Mouse (Mus musculus) stomach, embryonic 15.5 days (tissue): ENCODE results near the gene Lef1. TPM values are rescaled to one million over a fixed set of nuclear protein-coding genes. Genes with fewer than 3 reads are reported as not detected.

Source experiments
- ATAC-seq: fragments of 200-750 bp; cut with Nextera tagmentation; 2 replicates; pipeline ENCODE4 v1.8.0; 2017; ENCODE audit warnings: low read depth, moderate number of reproducible peaks, moderate TSS enrichment; ENCODE audit not compliant: insufficient read depth, low FRiP score
- H3K27ac ChIP-seq: fragments of 300-500 bp; sonication (generic); 2 replicates; pipeline ENCODE4 v1.5.1; 2015; ENCODE audit warnings: mild to moderate bottlenecking, inconsistent platforms
- H3K27me3 ChIP-seq: fragments of 300-500 bp; sonication (generic); replicated peaks from 2 replicates; pipeline ENCODE4 v1.6.1; 2015; ENCODE audit warnings: inconsistent platforms
- H3K36me3 ChIP-seq: fragments of 300-500 bp; sonication (generic); 2 replicates; pipeline ENCODE4 v1.6.1; 2015; ENCODE audit warnings: inconsistent platforms
- H3K4me1 ChIP-seq: fragments of 300-500 bp; sonication (generic); 2 replicates; pipeline ENCODE4 v1.6.1; 2015; ENCODE audit warnings: inconsistent platforms
- H3K4me2 ChIP-seq: fragments of 300-500 bp; sonication (generic); 2 replicates; pipeline ENCODE4 v1.6.1; 2015; ENCODE audit warnings: mild to moderate bottlenecking, inconsistent platforms
- H3K4me3 ChIP-seq: fragments of 300-500 bp; sonication (generic); replicated peaks from 2 replicates; pipeline ENCODE4 v1.5.1; 2015; ENCODE audit warnings: inconsistent platforms
- H3K9ac ChIP-seq: fragments of 300-500 bp; sonication (generic); 2 replicates; pipeline ENCODE4 v1.6.1; 2015; ENCODE audit warnings: inconsistent platforms
- H3K9me3 ChIP-seq: fragments of 300-500 bp; sonication (generic); 2 replicates; pipeline ENCODE4 v1.6.1; 2016; ENCODE audit warnings: inconsistent platforms
- WGBS: fragments of 180-500 bp; shearing (Covaris S2); methylation state at CpG from one replicate; pipeline ENCODE4 v1.1.7; 2015; 5-methylcytosine and 5-hydroxymethylcytosine counted together
- polyA plus RNA-seq: library from polyadenylated mRNA; unstranded; fragments of >200 nt; fragmentation: Nextera tagmentation; extraction: Ambion mirVana; gene quantifications from 2 replicates; pipeline ENCODE4 v1.2.1, GENCODE M21; 2015

Lef1 gene
- polyA plus RNA-seq, 1 experiment from 2014 or later, result 0.95 TPM

GRCm38 (mm10) chr3:131126438-131126837 lies 16.2 kb downstream of the Lef1 start:
- no peak for ATAC-seq
- no peaks in the 10 kb centered on the region for H3K36me3 ChIP-seq
- H3K4me3 ChIP-seq, result no peak overlapping the region
- no peaks in the 10 kb centered on the region for H3K4me1 ChIP-seq
- H3K9me3 ChIP-seq, result no peaks in the 10 kb centered on the region
- H3K27me3 ChIP-seq, result no peaks in the 10 kb centered on the region
- no peak overlapping the region for H3K27ac ChIP-seq
- no peak overlapping the region for H3K4me2 ChIP-seq
- H3K9ac ChIP-seq, result no peak overlapping the region
- WGBS, result 90% methylated on average over 4 of the region's 4 CpGs

- Histone ChIP-seq H3K36me3 (no peaks in the 10 kb centered on the region), H3K27me3 (no peaks in the 10 kb centered on the region), H3K9me3 (no peaks in the 10 kb centered on the region)
These were observed 23.7 kb downstream of the Lef1 start for GRCm38 (mm10) chr3:131134003-131134402.

GRCm38 (mm10) chr3:131135434-131135833 lies 25.2 kb downstream of the Lef1 start:
- H3K27me3 ChIP-seq, result no peaks in the 10 kb centered on the region
- no peak for ATAC-seq
- WGBS, result 81% methylated on average over 9 of the region's 9 CpGs

More at GRCm38 (mm10) chr3:131134003-131134402, 23.7 kb downstream of the Lef1 start:
- ATAC-seq, result no peak
- 61% methylated on average over 9 of the region's 9 CpGs for WGBS
- H3K9ac ChIP-seq, result no peak overlapping the region
- H3K4me1 ChIP-seq, result 0 out of 2 replicates have a peak, but pooled peaks cover 3% of the 10 kb centered on the region
- H3K27ac ChIP-seq, result no peak overlapping the region
- H3K4me2 ChIP-seq, result no peak overlapping the region
- H3K4me3 ChIP-seq, result no peak overlapping the region

GRCm38 (mm10) chr3:131136455-131136854 lies 26.2 kb downstream of the Lef1 start:
- ATAC-seq, result no peak
- no peak overlapping the region for H3K4me2 ChIP-seq
- H3K27me3 ChIP-seq, result no peaks in the 10 kb centered on the region
- 0 out of 2 replicates have a peak, but pooled peaks cover 3% of the 10 kb centered on the region for H3K4me1 ChIP-seq
- H3K27ac ChIP-seq, result no peak overlapping the region
- no peaks in the 10 kb centered on the region for H3K36me3 ChIP-seq
- 28% methylated on average over 8 of the region's 8 CpGs for WGBS
- no peaks in the 10 kb centered on the region for H3K9me3 ChIP-seq
- H3K9ac ChIP-seq, result no peak overlapping the region
- no peak overlapping the region for H3K4me3 ChIP-seq

More at GRCm38 (mm10) chr3:131135434-131135833, 25.2 kb downstream of the Lef1 start:
- Histone ChIP-seq H3K36me3 (no peaks in the 10 kb centered on the region), H3K27ac (no peak overlapping the region), H3K4me2 (no peak overlapping the region), H3K4me3 (no peak overlapping the region), H3K9ac (no peak overlapping the region), H3K9me3 (no peaks in the 10 kb centered on the region), H3K4me1 (0 out of 2 replicates have a peak, but pooled peaks cover 3% of the 10 kb centered on the region)

GRCm38 (mm10) chr3:131137119-131137781 lies 27.0 kb downstream of the Lef1 start:
- no peak overlapping the region for H3K4me3 ChIP-seq
- no peak overlapping the region for H3K27ac ChIP-seq
- no peaks in the 10 kb centered on the region for H3K36me3 ChIP-seq
- WGBS, result 64% methylated on average over 18 of the region's 18 CpGs
- no peaks in the 10 kb centered on the region for H3K9me3 ChIP-seq
- no peak overlapping the region for H3K9ac ChIP-seq
- 0 out of 2 replicates have a peak, but pooled peaks cover 3% of the 10 kb centered on the region for H3K4me1 ChIP-seq
- H3K27me3 ChIP-seq, result no peaks in the 10 kb centered on the region
- ATAC-seq, result no peak
- H3K4me2 ChIP-seq, result no peak overlapping the region

GRCm38 (mm10) chr3:131138224-131138623 lies 28.0 kb downstream of the Lef1 start:
- 79% methylated on average over 9 of the region's 9 CpGs for WGBS
- ATAC-seq, result no peak
- H3K4me1 ChIP-seq, result 0 out of 2 replicates have a peak, but pooled peaks cover 3% of the 10 kb centered on the region

GRCm38 (mm10) chr3:131138797-131139196 lies 28.5 kb downstream of the Lef1 start:
- H3K9ac ChIP-seq, result no peak overlapping the region
- WGBS, result 70% methylated on average over 8 of the region's 8 CpGs
- no peak for ATAC-seq

More at GRCm38 (mm10) chr3:131138224-131138623, 28.0 kb downstream of the Lef1 start:
- H3K4me2 ChIP-seq, result no peak overlapping the region
- no peaks in the 10 kb centered on the region for H3K9me3 ChIP-seq
- no peaks in the 10 kb centered on the region for H3K36me3 ChIP-seq
- H3K27ac ChIP-seq, result no peak overlapping the region
- H3K4me3 ChIP-seq, result no peak overlapping the region
- H3K27me3 ChIP-seq, result 0 out of 2 replicates have a peak, but pooled peaks cover 2% of the 10 kb centered on the region
- H3K9ac ChIP-seq, result no peak overlapping the region

GRCm38 (mm10) chr3:131139345-131140090 lies 29.2 kb downstream of the Lef1 start:
- Histone ChIP-seq H3K4me3 (no peak overlapping the region), H3K9ac (no peak overlapping the region), H3K4me2 (no peak overlapping the region), H3K36me3 (no peaks in the 10 kb centered on the region), H3K27ac (no peak overlapping the region), H3K9me3 (no peaks in the 10 kb centered on the region), H3K27me3 (0 out of 2 replicates have a peak, but pooled peaks cover 2% of the 10 kb centered on the region), H3K4me1 (0 out of 2 replicates have a peak, but pooled peaks cover 3% of the 10 kb centered on the region)
- ATAC-seq, result no peak
- 57% methylated on average over 14 of the region's 14 CpGs for WGBS

More at GRCm38 (mm10) chr3:131138797-131139196, 28.5 kb downstream of the Lef1 start:
- Histone ChIP-seq H3K36me3 (no peaks in the 10 kb centered on the region), H3K27ac (no peak overlapping the region), H3K4me2 (no peak overlapping the region), H3K27me3 (0 out of 2 replicates have a peak, but pooled peaks cover 2% of the 10 kb centered on the region), H3K4me3 (no peak overlapping the region), H3K9me3 (no peaks in the 10 kb centered on the region), H3K4me1 (0 out of 2 replicates have a peak, but pooled peaks cover 3% of the 10 kb centered on the region)

- ATAC-seq, result no peak
- H3K9ac ChIP-seq, result no peak overlapping the region
- H3K4me2 ChIP-seq, result no peak overlapping the region
- no peaks in the 10 kb centered on the region for H3K9me3 ChIP-seq
- no peak overlapping the region for H3K4me3 ChIP-seq
- 0 out of 2 replicates have a peak, but pooled peaks cover 3% of the 10 kb centered on the region for H3K4me1 ChIP-seq
- no peaks in the 10 kb centered on the region for H3K36me3 ChIP-seq
- 0 out of 2 replicates have a peak, but pooled peaks cover 2% of the 10 kb centered on the region for H3K27me3 ChIP-seq
- H3K27ac ChIP-seq, result no peak overlapping the region
- WGBS, result 89% methylated on average over 7 of the region's 7 CpGs
These were observed 29.8 kb downstream of the Lef1 start for GRCm38 (mm10) chr3:131140091-131140462.

- H3K9ac ChIP-seq, result no peak overlapping the region
- 12% methylated on average over 4 of the region's 4 CpGs for WGBS
- H3K27me3 ChIP-seq, result 0 out of 2 replicates have a peak, but pooled peaks cover 2% of the 10 kb centered on the region
- 0 out of 2 replicates have a peak, but pooled peaks cover under 1% of the 10 kb centered on the region for H3K4me1 ChIP-seq
- H3K4me2 ChIP-seq, result no peak overlapping the region
- ATAC-seq, result no peak
- no peak overlapping the region for H3K4me3 ChIP-seq
- H3K27ac ChIP-seq, result no peak overlapping the region
- H3K36me3 ChIP-seq, result no peaks in the 10 kb centered on the region
- H3K9me3 ChIP-seq, result no peaks in the 10 kb centered on the region
These were observed 31.3 kb downstream of the Lef1 start for GRCm38 (mm10) chr3:131141546-131141945.

- no peak overlapping the region for H3K9ac ChIP-seq
- no peak overlapping the region for H3K4me2 ChIP-seq
- no peak overlapping the region for H3K4me3 ChIP-seq
- no peaks in the 10 kb centered on the region for H3K36me3 ChIP-seq
- H3K27ac ChIP-seq, result no peak overlapping the region
- H3K4me1 ChIP-seq, result no peaks in the 10 kb centered on the region
- ATAC-seq, result no peak
- H3K27me3 ChIP-seq, result 0 out of 2 replicates have a peak, but pooled peaks cover 2% of the 10 kb centered on the region
- H3K9me3 ChIP-seq, result no peaks in the 10 kb centered on the region
- 78% methylated on average over 2 of the region's 2 CpGs for whole genome bisulfite sequencing
These were observed 34.0 kb downstream of the Lef1 start for GRCm38 (mm10) chr3:131144250-131144649.

- Histone ChIP-seq H3K4me1 (no peaks in the 10 kb centered on the region), H3K9ac (no peak overlapping the region), H3K27ac (no peak overlapping the region), H3K27me3 (no peaks in the 10 kb centered on the region), H3K4me2 (no peak overlapping the region), H3K9me3 (no peaks in the 10 kb centered on the region), H3K36me3 (no peaks in the 10 kb centered on the region), H3K4me3 (no peak overlapping the region)
- ATAC-seq, result no peak
- 92% methylated on average over 4 of the region's 4 CpGs for WGBS
These were observed 42.6 kb downstream of the Lef1 start for GRCm38 (mm10) chr3:131152921-131153320.
